Mouse (Mus musculus) bone marrow, adult 2 months (tissue): ENCODE data around the gene Vmn2r113. TPM values are rescaled to one million over a fixed set of nuclear protein-coding genes. Genes with fewer than 3 reads are reported as not detected.
"Not testable (repeated sequence)": the region's sequence is repeated elsewhere in the genome, so short reads cannot be mapped to it uniquely, and the experiment has no call there.

Source experiments
- H3K27ac ChIP-seq: fragments of 200-500 bp; 2 replicates; pipeline ENCODE4 v1.5.1; 2012; ENCODE audit warnings: low read depth, mild to moderate bottlenecking, control low read depth, inconsistent platforms, low read length; ENCODE audit not compliant: control insufficient read depth, poor library complexity, insufficient read depth
- H3K4me1 ChIP-seq: fragments of 200-500 bp; 2 replicates; pipeline ENCODE4 v1.6.1; 2011; ENCODE audit warnings: low read length; ENCODE audit not compliant: control insufficient read depth, insufficient read depth
- H3K4me3 ChIP-seq: fragments of 200-500 bp; replicated peaks from 2 replicates; pipeline ENCODE3; 2011; ENCODE audit warnings: mild to moderate bottlenecking, low read depth, low read length, control low read depth; ENCODE audit not compliant: control insufficient read depth
- WGBS: fragments of 180-500 bp; shearing (Covaris S2); methylation state at CpG from one replicate; pipeline ENCODE4 v1.1.7; 2018; 5-methylcytosine and 5-hydroxymethylcytosine counted together
- polyA plus RNA-seq: library from polyadenylated mRNA; stranded (reverse); fragments of >200 nt; gene quantifications from 2 replicates; pipeline ENCODE4 v1.2.4, GENCODE M21; 2011; ENCODE audit warnings: low replicate concordance; ENCODE audit not compliant: missing spikeins, insufficient read depth, insufficient read length

Gene Vmn2r113
- polyA plus RNA-seq: not detected in 2 replicates

- no CpG with 5 or more reads among the region's 4 CpGs for WGBS
- not testable (repeated sequence) for H3K4me3 ChIP-seq, H3K27ac ChIP-seq, H3K4me1 ChIP-seq
Observed at GRCm38 (mm10) chr17:22942684-22943083, at the start of gene Vmn2r113. Vmn2r113 (plus strand) TSS chr17:22942984.

Other genes with a start within 250 kb of the Vmn2r113 start
- gene Zfp945, start 75.8 kb upstream of the Vmn2r113 start, polyA plus RNA-seq: 0.97 and 1.5 TPM in 2 replicates
- gene Vmn2r-ps130, start 118.2 kb downstream of the Vmn2r113 start, polyA plus RNA-seq: not detected in 2 replicates